Mouse (Mus musculus) midbrain, postnatal 0 days (tissue): ENCODE measurements at regions not wholly inside any gene's neighbourhood (a gene's known extent, or its start where the extent isn't known, plus 50 kb on each side); places are given as distances from the start of the nearest gene placed in this dataset.

Experiments used
- ATAC-seq: fragments of 200-750 bp; cut with Nextera tagmentation; 2 replicates; pipeline ENCODE4 v1.8.0; 2017; ENCODE audit warnings: moderate number of reproducible peaks, mild to moderate bottlenecking, moderate TSS enrichment, moderate library complexity; ENCODE audit not compliant: low FRiP score
- DNase-seq: peaks from one replicate; pipeline ENCODE4 v3.0.0-alpha.2; 2015; ENCODE audit warnings: low spot score
- H3K27ac ChIP-seq: fragments of 300-500 bp; sonication (generic); 2 replicates; pipeline ENCODE4 v1.5.1; 2014; ENCODE audit warnings: low read depth, mild to moderate bottlenecking, low read length, mixed read lengths
- H3K27me3 ChIP-seq: fragments of 300-500 bp; sonication (generic); 2 replicates; pipeline ENCODE4 v1.6.1; 2014; ENCODE audit warnings: low read length, control low read depth, mixed read lengths; ENCODE audit not compliant: insufficient read depth
- H3K36me3 ChIP-seq: fragments of 300-500 bp; sonication (generic); 2 replicates; pipeline ENCODE4 v1.6.1; 2014; ENCODE audit warnings: low read length, control low read depth, mixed read lengths; ENCODE audit not compliant: insufficient read depth
- H3K4me1 ChIP-seq: fragments of 300-500 bp; sonication (generic); 2 replicates; pipeline ENCODE4 v1.6.1; 2014; ENCODE audit warnings: mild to moderate bottlenecking, control low read depth, antibody characterized with exemption, low read length, mixed read lengths; ENCODE audit not compliant: insufficient read depth
- H3K4me2 ChIP-seq: fragments of 300-500 bp; sonication (generic); 2 replicates; pipeline ENCODE4 v1.6.1; 2014; ENCODE audit warnings: low read depth, mild to moderate bottlenecking, low read length, mixed read lengths; ENCODE audit not compliant: poor library complexity, severe bottlenecking
- H3K4me3 ChIP-seq: fragments of 300-500 bp; sonication (generic); 2 replicates; pipeline ENCODE4 v1.5.1; 2014; ENCODE audit warnings: low read depth, mild to moderate bottlenecking, low read length, moderate library complexity
- H3K9ac ChIP-seq: fragments of 300-500 bp; sonication (generic); replicated peaks from 2 replicates; pipeline ENCODE4 v1.6.1; 2014; ENCODE audit warnings: mild to moderate bottlenecking, low read length, moderate library complexity, mixed read lengths; ENCODE audit not compliant: poor library complexity, severe bottlenecking
- H3K9me3 ChIP-seq: fragments of 300-500 bp; sonication (generic); 2 replicates; pipeline ENCODE4 v1.6.1; 2016; ENCODE audit warnings: low read length, control low read depth
- CTCF ChIP-seq: IDR thresholded peaks from 2 replicates; pipeline ENCODE4 v1.5.1; 2016; ENCODE audit warnings: antibody characterized with exemption, mild to moderate bottlenecking
- WGBS: fragments of 180-500 bp; shearing (Covaris S2); extraction: QIAGEN DNeasy Blood & Tissue Kit; methylation state at CpG from one replicate; pipeline ENCODE4 v1.1.7; 2014; 5-methylcytosine and 5-hydroxymethylcytosine counted together

- Histone ChIP-seq H3K4me2 (no peak overlapping the region), H3K9me3 (no peaks in the 10 kb centered on the region), H3K27me3 (no peaks in the 10 kb centered on the region), H3K36me3 (no peaks in the 10 kb centered on the region), H3K27ac (no peak overlapping the region), H3K4me3 (no peak overlapping the region), H3K9ac (no peak overlapping the region), H3K4me1 (no peaks in the 10 kb centered on the region)
- ATAC-seq (no peak), DNase-seq (no peak)
- WGBS: 100% methylated on average over 1 of the region's 1 CpGs
- TF ChIP-seq CTCF: no peak
Observed at GRCm38 (mm10) chr10:22944247-22944646, 124.3 kb upstream of the Tcf21 start.

GRCm38 (mm10) chr10:22927977-22928376 lies 108.0 kb upstream of the Tcf21 start:
- H3K4me3 ChIP-seq: no peak overlapping the region
- no peak overlapping the region for H3K4me2 ChIP-seq
- DNase-seq (no peak), ATAC-seq (no peak)
- no peaks in the 10 kb centered on the region for H3K27me3 ChIP-seq
- no peak for TF ChIP-seq CTCF
- no peaks in the 10 kb centered on the region for H3K4me1 ChIP-seq
- no peaks in the 10 kb centered on the region for H3K9me3 ChIP-seq
- H3K27ac ChIP-seq: no peak overlapping the region
- no peaks in the 10 kb centered on the region for H3K36me3 ChIP-seq
- no peak overlapping the region for H3K9ac ChIP-seq
- 92% methylated on average over 8 of the region's 8 CpGs for WGBS

GRCm38 (mm10) chr10:22926099-22926498 lies 106.1 kb upstream of the Tcf21 start:
- 79% methylated on average over 5 of the region's 5 CpGs for WGBS
- H3K27ac ChIP-seq: no peak overlapping the region
- H3K4me3 ChIP-seq: no peak overlapping the region
- no peak for TF ChIP-seq CTCF
- H3K4me1 ChIP-seq: no peaks in the 10 kb centered on the region
- H3K27me3 ChIP-seq: no peaks in the 10 kb centered on the region
- H3K36me3 ChIP-seq: no peaks in the 10 kb centered on the region
- ATAC-seq (no peak), DNase-seq (no peak)
- no peak overlapping the region for H3K4me2 ChIP-seq
- H3K9me3 ChIP-seq: no peaks in the 10 kb centered on the region
- no peak overlapping the region for H3K9ac ChIP-seq

- no peak for TF ChIP-seq CTCF
- Histone ChIP-seq H3K27me3 (no peaks in the 10 kb centered on the region), H3K36me3 (no peaks in the 10 kb centered on the region), H3K9me3 (no peaks in the 10 kb centered on the region), H3K4me1 (no peaks in the 10 kb centered on the region), H3K4me2 (no peak overlapping the region), H3K27ac (no peak overlapping the region), H3K9ac (no peak overlapping the region), H3K4me3 (no peak overlapping the region)
- DNase-seq (no peak), ATAC-seq (no peak)
- 57% methylated on average over 11 of the region's 11 CpGs for WGBS
Observed at GRCm38 (mm10) chr10:22921035-22921965, 101.3 kb upstream of the Tcf21 start.

GRCm38 (mm10) chr10:22919869-22920268 lies 99.9 kb upstream of the Tcf21 start:
- Histone ChIP-seq H3K27me3 (no peaks in the 10 kb centered on the region), H3K4me1 (no peaks in the 10 kb centered on the region), H3K4me3 (no peak overlapping the region), H3K36me3 (no peaks in the 10 kb centered on the region), H3K9me3 (no peaks in the 10 kb centered on the region), H3K4me2 (no peak overlapping the region), H3K27ac (no peak overlapping the region), H3K9ac (no peak overlapping the region)
- DNase-seq (no peak), ATAC-seq (no peak)
- TF ChIP-seq CTCF: no peak
- WGBS: 82% methylated on average over 1 of the region's 1 CpGs

- Histone ChIP-seq H3K27ac (no peak overlapping the region), H3K4me1 (no peaks in the 10 kb centered on the region), H3K4me3 (no peak overlapping the region), H3K9ac (no peak overlapping the region), H3K36me3 (no peaks in the 10 kb centered on the region), H3K9me3 (no peaks in the 10 kb centered on the region), H3K4me2 (no peak overlapping the region), H3K27me3 (no peaks in the 10 kb centered on the region)
- TF ChIP-seq CTCF: no peak
- 93% methylated on average over 1 of the region's 1 CpGs for WGBS
- no peak for ATAC-seq
- no peak for DNase-seq
Observed at GRCm38 (mm10) chr10:22917797-22918196, 97.8 kb upstream of the Tcf21 start.
